Mouse (Mus musculus) heart, adult 2 months (tissue): ENCODE measurements at regions not wholly inside any gene's neighbourhood (a gene's known extent, or its start where the extent isn't known, plus 50 kb on each side); places are given as distances from the start of the nearest gene placed in this dataset.
"Not testable (repeated sequence)": the region's sequence is repeated elsewhere in the genome, so short reads cannot be mapped to it uniquely, and the experiment has no call there.

Experiments
- DNase-seq, 2 experiments: peaks; one replicate each; pipeline ENCODE4 v3.0.0; 2021
- H3K27ac ChIP-seq: fragments of 200-600 bp; 2 replicates; pipeline ENCODE4 v1.8.1; 2022
- H3K27me3 ChIP-seq: fragments of 200-500 bp; 2 replicates; pipeline ENCODE4 v1.6.1; 2012; ENCODE audit warnings: mild to moderate bottlenecking, low read length, inconsistent platforms, mixed read lengths; ENCODE audit not compliant: control insufficient read depth, insufficient read depth
- H3K36me3 ChIP-seq: fragments of 200-500 bp; 2 replicates; pipeline ENCODE4 v1.6.1; 2012; ENCODE audit warnings: low read length, inconsistent platforms; ENCODE audit not compliant: control insufficient read depth, insufficient read depth
- H3K4me1 ChIP-seq: fragments of 200-500 bp; 2 replicates; pipeline ENCODE4 v1.6.1; 2011; ENCODE audit warnings: low read length; ENCODE audit not compliant: control insufficient read depth, insufficient read depth
- H3K4me3 ChIP-seq: fragments of 200-600 bp; 2 replicates; pipeline ENCODE4 v1.8.1; 2022
- H3K79me2 ChIP-seq: fragments of 200-500 bp; replicated peaks from 2 replicates; pipeline ENCODE4 v1.6.1; 2012; ENCODE audit warnings: mild to moderate bottlenecking, inconsistent platforms, low read length, moderate library complexity, mixed read lengths; ENCODE audit not compliant: control insufficient read depth, insufficient read depth
- H3K9ac ChIP-seq: fragments of 200-500 bp; 2 replicates; pipeline ENCODE4 v1.6.1; 2012; ENCODE audit warnings: low read depth, mild to moderate bottlenecking, control low read depth, inconsistent platforms, low read length, mixed read lengths
- CTCF ChIP-seq: fragments of 200-600 bp; IDR thresholded peaks from 2 replicates; pipeline ENCODE4 v1.8.1; 2022; ENCODE audit warnings: antibody characterized with exemption, mild to moderate bottlenecking, moderate library complexity
- EP300 ChIP-seq: fragments of 200-500 bp; IDR thresholded peaks from 2 replicates; pipeline ENCODE4 v1.6.1; 2011; ENCODE audit warnings: low read depth, low read length, control low read depth; ENCODE audit not compliant: insufficient read depth
- POLR2A ChIP-seq: fragments of 200-500 bp; IDR thresholded peaks from 2 replicates; pipeline ENCODE4 v1.6.1; 2011; ENCODE audit warnings: mild to moderate bottlenecking, low read depth, low read length, control low read depth; ENCODE audit not compliant: insufficient read depth
- WGBS: fragments of 180-500 bp; shearing (Covaris S2); methylation state at CpG from one replicate; pipeline ENCODE4 v1.1.7; 2018; 5-methylcytosine and 5-hydroxymethylcytosine counted together
- intact Hi-C: fragments of 180-260 bp; cut with DNase I; formaldehyde crosslinking; loops from one replicate; pipeline ENCODE4 v1.15.1; 2025

GRCm38 (mm10) chr1:184191325-184191724, 157.2 kb upstream of the 1700056E22Rik start:
- Histone ChIP-seq H3K4me3 (no peak overlapping the region), H3K79me2 (no peaks in the 10 kb centered on the region), H3K9ac (no peak overlapping the region), H3K4me1 (no peaks in the 10 kb centered on the region), H3K36me3 (no peaks in the 10 kb centered on the region), H3K27ac (no peak overlapping the region), H3K27me3 (no peaks in the 10 kb centered on the region)
- intact Hi-C loops = no loop called here
- 90% methylated on average over 3 of the region's 3 CpGs for WGBS
- no peak for TF ChIP-seq EP300
- no peak for TF ChIP-seq CTCF
- no peak for TF ChIP-seq POLR2A
- DNase-seq = no peak

GRCm38 (mm10) chr1:184187582-184187981, 153.5 kb upstream of the 1700056E22Rik start:
- Histone ChIP-seq H3K4me1 (no peaks in the 10 kb centered on the region), H3K36me3 (no peaks in the 10 kb centered on the region), H3K27ac (no peak overlapping the region), H3K9ac (no peak overlapping the region), H3K79me2 (no peaks in the 10 kb centered on the region), H3K4me3 (no peak overlapping the region), H3K27me3 (no peaks in the 10 kb centered on the region)
- intact Hi-C loops = no loop called here
- DNase-seq = no peak
- no peak for TF ChIP-seq POLR2A
- TF ChIP-seq CTCF = peak; percentile 64

- 91% methylated on average over 4 of the region's 4 CpGs for WGBS
- H3K4me1 ChIP-seq = no peaks in the 10 kb centered on the region
- no peaks in the 10 kb centered on the region for H3K27me3 ChIP-seq
- H3K9ac ChIP-seq = no peak overlapping the region
- H3K27ac ChIP-seq = no peak overlapping the region
- no peak for DNase-seq
- no peak overlapping the region for H3K4me3 ChIP-seq
- no peaks in the 10 kb centered on the region for H3K36me3 ChIP-seq
- intact Hi-C loops = no loop called here
- TF ChIP-seq CTCF = no peak
- no peak for TF ChIP-seq EP300
- TF ChIP-seq POLR2A = no peak
- H3K79me2 ChIP-seq = no peaks in the 10 kb centered on the region
These were observed 148.1 kb upstream of the 1700056E22Rik start for GRCm38 (mm10) chr1:184182163-184182562.

GRCm38 (mm10) chr1:184174416-184174815, 140.3 kb upstream of the 1700056E22Rik start:
- 61% methylated on average over 1 of the region's 1 CpGs for WGBS
- intact Hi-C loops = loop anchor here (5.0 kb wide), 1 partner anchor 137 kb away; no protein-coding TSS in a partner anchor
- H3K27ac ChIP-seq, H3K4me3 ChIP-seq, H3K4me1 ChIP-seq, H3K27me3 ChIP-seq, H3K79me2 ChIP-seq, H3K9ac ChIP-seq, H3K36me3 ChIP-seq, DNase-seq: not testable (repeated sequence)

- 68% methylated on average over 6 of the region's 6 CpGs for WGBS
- H3K9ac ChIP-seq = no peak overlapping the region
These were observed 139.6 kb upstream of the 1700056E22Rik start for GRCm38 (mm10) chr1:184173739-184174138.

GRCm38 (mm10) chr1:184172986-184173385, 138.9 kb upstream of the 1700056E22Rik start:
- intact Hi-C loops = loop anchor here (5.0 kb wide), 1 partner anchor 136 kb away; no protein-coding TSS in a partner anchor
- Histone ChIP-seq H3K4me1 (peaks cover 1% of the 10 kb centered on the region), H3K79me2 (no peaks in the 10 kb centered on the region), H3K4me3 (no peak overlapping the region), H3K36me3 (peaks cover 2% of the 10 kb centered on the region; the same call in 1 of the 2 replicates), H3K27me3 (no peaks in the 10 kb centered on the region), H3K27ac (peak overlapping the region; percentile 53), H3K9ac (no peak overlapping the region)
- 0 out of 2 replicates have a peak, but pooled peaks have one; percentile 7 for TF ChIP-seq CTCF
- TF ChIP-seq EP300 = peak; percentile 84
- TF ChIP-seq POLR2A = no peak
- 66% methylated on average over 2 of the region's 2 CpGs for WGBS
- DNase-seq = peak; percentile 36 to 54

More at GRCm38 (mm10) chr1:184173739-184174138, 139.6 kb upstream of the 1700056E22Rik start:
- H3K36me3 ChIP-seq = peaks cover 2% of the 10 kb centered on the region; the same call in 1 of the 2 replicates
- no peak for DNase-seq
- TF ChIP-seq EP300 (no peak), CTCF (no peak), POLR2A (no peak)
- H3K4me3 ChIP-seq = no peak overlapping the region
- intact Hi-C loops = loop anchor here (5.0 kb wide), 1 partner anchor 136 kb away; no protein-coding TSS in a partner anchor
- no peaks in the 10 kb centered on the region for H3K79me2 ChIP-seq
- peak overlapping the region; percentile 53 for H3K27ac ChIP-seq
- H3K27me3 ChIP-seq = no peaks in the 10 kb centered on the region
- H3K4me1 ChIP-seq = peaks cover 1% of the 10 kb centered on the region
